Mouse (Mus musculus) WW6 (cell line): ENCODE measurements around the gene Myl6.
A peak's percentile ranks its signal among the peaks of the same experiment; 100 is the strongest.
"Not testable (repeated sequence)": the region's sequence is repeated elsewhere in the genome, so short reads cannot be mapped to it uniquely, and the experiment has no call there.

Experiments
- DNase-seq: peaks from one replicate; pipeline ENCODE4 v3.0.0-alpha.2; 2013; ENCODE audit warnings: low read depth, low spot score

Myl6 gene

DNA sequence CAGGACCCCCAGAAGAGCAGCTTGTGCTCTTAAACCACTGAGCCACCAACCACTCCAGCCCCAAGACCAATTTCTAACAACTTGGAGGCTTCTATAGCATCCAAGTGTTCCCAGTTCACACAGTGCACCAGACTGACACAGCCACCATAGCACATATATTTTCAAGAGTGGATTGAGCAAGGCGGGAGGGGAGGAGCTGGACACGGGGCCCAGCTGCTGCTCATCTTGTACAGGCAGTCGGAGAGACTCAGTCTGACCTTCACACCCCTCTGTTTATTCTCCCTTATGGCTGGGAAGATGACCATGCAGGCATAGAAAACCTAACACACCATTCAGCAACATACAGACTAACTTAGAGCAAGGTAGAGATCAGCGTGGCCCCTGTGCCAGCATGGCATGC is 15.9 kb upstream of the Myl6 start:
- DNase-seq: no peak

- DNase-seq: no peak
These were observed 15.3 kb upstream of the Myl6 start for GRCm38 (mm10) chr10:128509203-128509602.

- DNase-seq: no peak
These were observed 14.3 kb upstream of the Myl6 start for GRCm38 (mm10) chr10:128508260-128508659.

DNA sequence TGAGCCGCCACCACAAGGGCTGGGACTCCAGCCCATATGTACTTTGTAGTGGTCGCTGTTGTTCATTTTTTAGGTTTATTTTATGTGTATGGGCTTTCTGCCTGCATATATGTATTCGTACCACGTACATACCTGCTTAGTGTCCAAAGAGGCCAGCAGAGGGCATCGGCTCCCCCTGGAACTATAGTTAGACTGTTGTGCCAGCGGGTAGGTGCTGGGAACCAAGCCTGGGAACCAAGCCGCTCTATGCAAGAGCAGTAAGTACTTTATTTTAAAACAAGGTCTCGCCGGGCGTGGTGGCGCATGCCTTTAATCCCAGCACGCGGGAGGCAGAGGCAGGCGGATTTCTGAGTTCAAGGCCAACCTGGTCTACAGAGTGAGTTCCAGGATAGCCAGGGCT is 12.0 kb upstream of the Myl6 start:
- DNase-seq: no peak

GRCm38 (mm10) chr10:128505371-128505667 is 11.4 kb upstream of the Myl6 start:
- not testable (repeated sequence) for DNase-seq

GRCm38 (mm10) chr10:128504641-128505370 is 10.9 kb upstream of the Myl6 start:
- no peak for DNase-seq

- no peak for DNase-seq
These were observed 10.1 kb upstream of the Myl6 start for GRCm38 (mm10) chr10:128504012-128504411.

DNA sequence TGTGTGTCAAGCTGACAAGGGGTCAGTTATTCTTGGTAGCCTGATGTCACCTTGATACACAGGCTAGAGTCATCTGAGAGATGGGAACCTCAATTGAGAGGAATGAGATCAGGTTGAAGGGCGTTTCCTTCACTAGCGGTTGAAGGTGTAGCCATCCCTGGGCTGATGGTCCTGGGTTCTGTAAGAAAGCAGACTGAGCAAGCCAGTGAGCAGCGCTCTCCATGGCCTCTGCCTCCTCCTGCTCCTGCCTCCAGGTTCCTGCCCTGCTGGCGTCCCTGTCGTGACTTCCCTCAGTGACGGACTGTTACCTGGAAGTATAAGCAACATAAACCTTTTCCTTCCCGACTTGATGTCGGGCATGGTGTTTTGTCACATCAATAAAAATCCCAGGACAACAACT is 9.6 kb upstream of the Myl6 start:
- no peak for DNase-seq

DNA sequence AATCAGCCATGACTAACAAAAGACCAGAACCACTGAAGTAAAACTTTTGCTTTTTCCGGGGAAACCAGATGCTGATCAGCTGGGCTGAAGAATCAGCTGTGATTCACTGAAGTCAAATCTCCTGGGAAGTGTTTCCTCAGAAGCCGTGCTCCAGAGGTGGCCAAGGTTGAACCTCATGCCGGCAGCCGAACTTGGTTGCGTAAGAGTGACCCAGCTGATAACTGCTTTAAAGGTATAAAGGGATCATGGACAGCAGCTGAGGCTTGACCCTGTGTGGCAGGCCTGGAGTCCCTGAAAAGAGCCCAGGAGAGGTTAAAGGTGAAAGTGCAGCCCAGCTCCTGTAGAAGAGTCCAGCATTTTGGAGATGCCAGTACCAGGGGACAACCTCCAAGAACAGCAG is 8.4 kb upstream of the Myl6 start:
- DNase-seq: no peak

DNA sequence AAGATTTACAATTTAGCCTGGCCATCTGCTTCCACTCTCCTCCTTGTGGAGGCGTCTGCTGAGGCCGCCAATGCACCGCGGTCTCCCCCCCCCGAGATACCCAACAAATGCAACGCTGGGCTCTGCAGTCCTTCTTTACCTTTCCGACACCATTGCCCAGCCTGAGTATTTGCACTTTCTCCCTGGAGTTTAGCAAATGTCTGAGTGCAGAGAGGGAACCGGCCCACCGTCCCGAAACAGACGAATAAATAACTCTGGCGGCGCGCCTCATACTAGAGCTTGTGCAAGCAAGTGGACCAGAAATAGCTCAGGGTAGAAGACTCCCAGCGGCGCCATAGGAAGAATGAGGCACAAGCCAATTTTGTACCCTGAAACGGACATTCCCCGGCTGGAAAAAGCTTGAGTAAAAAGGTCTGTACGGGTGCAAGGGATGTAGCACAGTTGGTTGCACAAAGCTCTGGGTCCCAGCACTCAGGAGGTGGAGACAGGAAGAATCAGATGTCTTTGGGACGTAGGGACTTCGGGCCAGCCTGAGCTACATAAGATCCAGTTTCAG is 5.2 kb upstream of the Myl6 start:
- DNase-seq: no peak

GRCm38 (mm10) chr10:128498590-128498989 is 4.6 kb upstream of the Myl6 start, which contains the start of gene Myl6b:
Gene Myl6b, minus strand, starts transcription at chr10:128498685.
- DNase-seq: peak; percentile 86

DNA sequence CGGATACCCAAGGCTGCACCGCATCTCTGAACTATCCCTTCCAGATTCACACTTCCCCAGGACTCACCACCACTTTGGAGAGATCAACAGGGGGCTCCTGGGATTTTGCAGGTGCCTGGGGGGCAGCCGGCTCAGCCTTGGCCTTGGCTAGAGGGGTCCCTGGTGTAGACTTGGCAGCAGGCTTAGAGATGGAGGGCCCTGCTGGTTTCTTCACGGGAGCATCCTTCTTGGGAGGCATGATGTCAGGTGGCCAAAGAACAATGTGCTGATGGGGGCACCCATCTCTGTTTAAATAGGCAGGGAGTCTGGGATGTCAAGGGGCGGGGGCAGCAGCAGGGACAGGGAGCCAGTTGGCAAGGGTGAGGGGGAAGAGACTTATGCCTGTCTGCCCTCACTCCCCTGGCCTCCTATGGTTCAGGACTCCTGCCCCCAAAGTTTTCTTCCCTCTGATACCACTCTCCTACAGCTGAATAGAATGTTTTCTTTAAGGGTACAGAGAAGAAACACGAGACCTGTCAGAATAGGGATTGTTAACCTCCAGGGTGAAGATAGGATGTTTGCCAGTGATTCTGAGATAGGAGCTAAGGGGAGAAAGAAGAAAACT is 3.3 kb upstream of the Myl6 start:
- DNase-seq: no peak

- DNase-seq: no peak
These were observed 2.6 kb upstream of the Myl6 start for GRCm38 (mm10) chr10:128496509-128497077.

- DNase-seq: no peak
These were observed 2.0 kb upstream of the Myl6 start for GRCm38 (mm10) chr10:128495903-128496302.

GRCm38 (mm10) chr10:128495270-128495669 is 1.3 kb upstream of the Myl6 start:
- no peak for DNase-seq

- no peak for DNase-seq
These were observed 811 bp upstream of the Myl6 start for GRCm38 (mm10) chr10:128494667-128495245.

- no peak for DNase-seq
These were observed 638 bp downstream of the Myl6 start for GRCm38 (mm10) chr10:128493319-128493694.

- no peak for DNase-seq
These were observed 1.2 kb downstream of the Myl6 start for GRCm38 (mm10) chr10:128492633-128493311.

DNA sequence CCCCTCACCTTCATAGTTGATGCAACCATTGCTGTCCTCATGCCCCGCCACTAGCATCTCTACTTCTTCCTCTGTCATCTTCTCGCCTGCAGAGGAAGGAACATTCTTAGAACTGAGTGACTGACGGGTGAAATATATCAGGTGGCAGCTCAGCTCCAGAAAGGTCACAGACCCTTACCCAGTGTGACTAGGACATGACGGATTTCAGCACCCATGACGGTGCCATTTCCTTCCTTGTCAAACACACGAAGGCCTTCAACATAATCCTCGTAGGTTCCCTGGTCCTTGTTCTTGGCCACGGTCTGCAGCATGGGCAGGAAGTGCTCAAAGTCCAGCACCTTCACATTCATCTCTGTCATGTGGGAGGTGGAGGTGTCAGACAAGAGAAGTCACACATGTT is 1.9 kb downstream of the Myl6 start:
- DNase-seq: not testable (repeated sequence)

GRCm38 (mm10) chr10:128491495-128491894 is 2.5 kb downstream of the Myl6 start:
- no peak for DNase-seq

GRCm38 (mm10) chr10:128490912-128491311 is 3.0 kb downstream of the Myl6 start:
- no peak for DNase-seq

DNA sequence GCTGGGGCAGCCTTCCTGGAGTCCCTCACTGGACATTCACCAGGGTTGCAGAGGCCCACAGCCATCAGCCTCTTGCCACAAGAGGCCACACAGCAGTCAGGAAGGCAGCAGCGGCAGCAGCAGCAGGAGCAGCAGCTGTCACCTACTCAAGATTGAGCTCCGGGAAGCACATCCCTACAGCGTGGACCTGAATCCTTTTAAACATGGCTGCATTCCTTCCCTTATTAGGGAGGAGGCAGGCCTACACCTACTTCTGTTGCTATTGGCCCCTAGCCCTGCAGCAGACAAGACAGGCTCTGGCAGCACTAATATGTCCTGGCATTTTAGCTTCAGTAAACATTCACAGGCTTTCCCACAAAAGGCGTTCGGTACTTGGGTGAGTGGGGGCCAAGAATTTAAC is 3.7 kb downstream of the Myl6 start:
- no peak for DNase-seq
